Comparison of ENCODE assay signal across 8 mouse cellular contexts in genomic region chr7:81959704-81960103, GRCm38 (mm10). TPM values are rescaled to one million over a fixed set of nuclear protein-coding genes. Genes with fewer than 3 reads are reported as not detected.
A peak's percentile ranks its signal among the peaks of the same experiment; 100 is the strongest.
DNase-seq lines count a peak whose midpoint lies in the region; ATAC-seq and TF ChIP-seq lines count a peak whose summit lies in the region.

No protein-coding gene starts in this region.

- POLR2A ChIA-PET in Patski (lab: Charles Lee), result no interaction called here

- H3K27me3 ChIP-seq in Patski, result no peaks in the 10 kb centered on the region
- H3K27me3 ChIP-seq in neural tube, embryonic 13.5 days, result 0 out of 2 replicates have a peak, but pooled peaks cover 4% of the 10 kb centered on the region

- H3K4me3 ChIP-seq in neural tube, embryonic 13.5 days, result no peak overlapping the region

- no peak overlapping the region for H3K27ac ChIP-seq in neural tube, embryonic 13.5 days (replicated peaks)

- 7% methylated on average over 3 of the region's 3 CpGs for WGBS in neural tube, embryonic 13.5 days

- no peaks in the 10 kb centered on the region for H3K36me3 ChIP-seq in neural tube, embryonic 13.5 days

- no peaks in the 10 kb centered on the region for H3K9me3 ChIP-seq in neural tube, embryonic 13.5 days

- peak; percentile 16 for DNase-seq in kidney, adult 18-20 months
- DNase-seq in kidney, adult 11 months, result no peak
- DNase-seq in CD4-positive helper T cell, adult 2 months (ENCODE audit: low read depth, low spot score), result peak; percentile 29
- no peak for DNase-seq in Patski (ENCODE audit: low read depth, low spot score)
- DNase-seq in embryo, embryonic 9.5 days (ENCODE audit: extremely low spot score), result peak; percentile 57
- DNase-seq in kidney, postnatal 14 days, result peak; percentile 47
- no peak for DNase-seq in testis, postnatal 10 days (ENCODE audit: low spot score)

- no peak overlapping the region for H3K9ac ChIP-seq in neural tube, embryonic 13.5 days

- no peaks in the 10 kb centered on the region for H3K4me1 ChIP-seq in neural tube, embryonic 13.5 days (replicated peaks)

- no peak overlapping the region for H3K4me2 ChIP-seq in neural tube, embryonic 13.5 days

- no peak for ATAC-seq in Patski
- peak; percentile 43; the same call in 1 of the 2 replicates for ATAC-seq in neural tube, embryonic 13.5 days (ENCODE audit: low read depth)

- peak; percentile 66 for TF ChIP-seq CTCF in Patski (IDR thresholded peaks at IDR 0.05)

- in situ Hi-C loops in Patski (cut with MboI; ENCODE audit: low pct_unique_long_range_greater_than_20kb), result loop anchor here (5.0 to 25.0 kb wide), 3 partner anchors 158 to 653 kb away; no protein-coding TSS in a partner anchor

- CTCF ChIA-PET in Patski (lab: Charles Lee), result interaction anchor here (0.8 to 4.8 kb wide), 2 partner anchors 8 to 160 kb away, joined by 3 to 53 read pairs; no protein-coding TSS in a partner anchor

RNA-seq across cellular contexts. Expression of gene Hdgfl3, which starts 25.4 kb away (rescaled TPM):
- 19.5 TPM for polyA plus RNA-seq in Patski (2021)
- 56.1 and 56.2 TPM in 2 replicates for polyA plus RNA-seq in neural tube, embryonic 13.5 days (2015; fragmentation: Nextera tagmentation; extraction: Ambion mirVana)

RNA-seq across cellular contexts. Expression of gene Bnc1, which starts 32.4 kb away (rescaled TPM):
- 0.13 TPM for polyA plus RNA-seq in Patski (2021)
- 3.7 and 5.5 TPM in 2 replicates for polyA plus RNA-seq in neural tube, embryonic 13.5 days (2015; fragmentation: Nextera tagmentation; extraction: Ambion mirVana)

Comparison
In these comparisons a context has a peak if more than half of its experiments do, and no peak if none do; other contexts are left out.
1. DNase-seq: peak in kidney, adult 18-20 months (single experiment), CD4-positive helper T cell, adult 2 months (single experiment), embryo, embryonic 9.5 days (single experiment) and kidney, postnatal 14 days (single experiment); none in kidney, adult 11 months (single experiment), Patski (single experiment) and testis, postnatal 10 days (single experiment).